Mouse (Mus musculus) CH12.LX (cell line): ENCODE data around the gene Tph1.

Source experiments
- CTCF ChIP-seq, 2 experiments: IDR thresholded peaks in 1 of 2; conservative IDR thresholded peaks in 1 of 2; 2 replicates each; pipeline ENCODE4 v1.5.1; 2011 to 2012; ENCODE audit warnings: low read depth in 2 of 2, low read length in 2 of 2, improper control_type of control experiment in 1 of 2, inconsistent platforms in 1 of 2, mild to moderate bottlenecking in 1 of 2, moderate library complexity in 1 of 2
- HCFC1 ChIP-seq: IDR thresholded peaks from 2 replicates; pipeline ENCODE4 v1.6.1; 2012; ENCODE audit warnings: low read depth, mild to moderate bottlenecking, inconsistent platforms, low read length, improper control_type of control experiment
- POLR2A ChIP-seq: IDR thresholded peaks from 2 replicates; pipeline ENCODE4 v1.6.1; 2011; ENCODE audit warnings: low read depth, mild to moderate bottlenecking, improper control_type of control experiment, low read length
- POLR2AphosphoS2 ChIP-seq: IDR thresholded peaks from 2 replicates; pipeline ENCODE4 v1.6.1; 2011; ENCODE audit warnings: low read depth, low read length, improper control_type of control experiment
- RCOR1 ChIP-seq: conservative IDR thresholded peaks from 2 replicates; pipeline ENCODE4 v1.6.1; 2012; ENCODE audit warnings: low read depth, mild to moderate bottlenecking, inconsistent platforms, low read length, improper control_type of control experiment
- ZNF384 ChIP-seq: IDR thresholded peaks from 2 replicates; pipeline ENCODE4 v1.6.1; 2012; ENCODE audit warnings: low read depth, low read length, improper control_type of control experiment, inconsistent platforms

DNA sequence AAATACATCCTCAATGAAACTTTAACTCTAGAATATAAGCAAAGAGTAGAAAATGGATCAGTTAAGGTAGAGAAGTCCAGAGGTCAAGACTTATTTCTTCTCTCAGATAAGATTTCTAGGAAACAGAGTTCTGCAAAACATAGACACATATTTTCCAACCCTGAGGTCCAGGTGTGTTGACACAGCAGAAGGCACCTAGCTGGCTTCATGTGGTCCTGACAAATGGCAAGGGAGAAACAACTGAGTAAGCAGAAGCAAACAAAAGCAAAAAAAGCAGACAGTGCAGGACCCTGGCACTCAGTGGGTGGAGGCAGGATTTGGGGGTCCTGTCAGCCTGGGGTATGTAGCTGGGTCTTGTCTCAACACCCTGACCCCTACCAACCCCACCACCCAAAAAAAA lies 8.4 kb upstream of the Tph1 start:
- TF ChIP-seq CTCF (conservative IDR thresholded peaks at IDR 0.05 in 1 of 2, IDR thresholded peaks at IDR 0.05 in 1 of 2; ENCODE audit: low read depth in 2 of 2, low read length in 2 of 2) (no peak), RCOR1 (no peak), POLR2AphosphoS2 (no peak), POLR2A (no peak), ZNF384 (no peak), HCFC1 (no peak)
